Mouse (Mus musculus) heart, embryonic 15.5 days (tissue): ENCODE results near the gene Usp29. TPM values are rescaled to one million over a fixed set of nuclear protein-coding genes. Genes with fewer than 3 reads are reported as not detected.
A peak's percentile ranks its signal among the peaks of the same experiment; 100 is the strongest.

Source experiments
- ATAC-seq: fragments of 200-750 bp; cut with Nextera tagmentation; replicated peaks from 2 replicates; pipeline ENCODE4 v1.8.0; 2017; ENCODE audit warnings: low read depth, moderate TSS enrichment; ENCODE audit not compliant: insufficient number of reproducible peaks, insufficient read depth, low FRiP score
- H3K27ac ChIP-seq: fragments of 300-500 bp; sonication (generic); 2 replicates; pipeline ENCODE4 v1.5.1; 2015; ENCODE audit warnings: mild to moderate bottlenecking, inconsistent platforms
- H3K27me3 ChIP-seq: fragments of 300-500 bp; sonication (generic); 2 replicates; pipeline ENCODE4 v1.6.1; 2015; ENCODE audit warnings: inconsistent platforms
- H3K36me3 ChIP-seq: fragments of 300-500 bp; sonication (generic); 2 replicates; pipeline ENCODE4 v1.6.1; 2015; ENCODE audit warnings: mild to moderate bottlenecking, inconsistent platforms
- H3K4me1 ChIP-seq: fragments of 300-500 bp; sonication (generic); replicated peaks from 2 replicates; pipeline ENCODE4 v1.6.1; 2015; ENCODE audit warnings: inconsistent platforms
- H3K4me2 ChIP-seq: fragments of 300-500 bp; sonication (generic); 2 replicates; pipeline ENCODE4 v1.6.1; 2015; ENCODE audit warnings: inconsistent platforms, mild to moderate bottlenecking, moderate library complexity
- H3K4me3 ChIP-seq: fragments of 300-500 bp; sonication (generic); 2 replicates; pipeline ENCODE4 v1.5.1; 2015; ENCODE audit warnings: mild to moderate bottlenecking, inconsistent platforms
- H3K9ac ChIP-seq: fragments of 300-500 bp; sonication (generic); 2 replicates; pipeline ENCODE4 v1.6.1; 2015; ENCODE audit warnings: mild to moderate bottlenecking, inconsistent platforms
- H3K9me3 ChIP-seq: fragments of 300-500 bp; sonication (generic); replicated peaks from 2 replicates; pipeline ENCODE4 v1.6.1; 2016; ENCODE audit warnings: inconsistent platforms
- WGBS: fragments of 180-500 bp; shearing (Covaris S2); methylation state at CpG from one replicate; pipeline ENCODE4 v1.1.7; 2015; ENCODE audit warnings: mixed read lengths; 5-methylcytosine and 5-hydroxymethylcytosine counted together
- polyA plus RNA-seq: library from polyadenylated mRNA; unstranded; fragments of >200 nt; fragmentation: Nextera tagmentation; extraction: Ambion mirVana; gene quantifications from 2 replicates; pipeline ENCODE4 v1.2.1, GENCODE M21; 2015

Gene Usp29
- polyA plus RNA-seq, 1 experiment from 2014 or later, result 5.6 TPM

GRCm38 (mm10) chr7:6913439-6914380, 183.3 kb downstream of the Usp29 start:
- Histone ChIP-seq H3K9me3 (no peaks in the 10 kb centered on the region), H3K4me3 (peak overlapping the region; percentile 52), H3K27ac (peak overlapping the region; percentile 85), H3K36me3 (no peaks in the 10 kb centered on the region), H3K27me3 (no peaks in the 10 kb centered on the region), H3K4me2 (peak overlapping the region; percentile 77), H3K4me1 (peaks cover 37% of the 10 kb centered on the region), H3K9ac (peak overlapping the region; percentile 58)
- 9% methylated on average over 30 of the region's 30 CpGs for WGBS
- ATAC-seq, result peak; percentile 81

- peak overlapping the region; percentile 31; the same call in 1 of the 2 replicates for H3K27ac ChIP-seq
- H3K4me2 ChIP-seq, result no peak overlapping the region
- H3K27me3 ChIP-seq, result no peaks in the 10 kb centered on the region
These were observed 186.7 kb downstream of the Usp29 start for GRCm38 (mm10) chr7:6917126-6917525.

GRCm38 (mm10) chr7:6918267-6918666, 187.9 kb downstream of the Usp29 start:
- Histone ChIP-seq H3K27me3 (no peaks in the 10 kb centered on the region), H3K27ac (peak overlapping the region; percentile 31; the same call in 1 of the 2 replicates), H3K9ac (no peak overlapping the region), H3K4me1 (peaks cover 27% of the 10 kb centered on the region), H3K9me3 (no peaks in the 10 kb centered on the region), H3K4me2 (no peak overlapping the region), H3K4me3 (no peak overlapping the region), H3K36me3 (no peaks in the 10 kb centered on the region)
- WGBS, result 11% methylated on average over 10 of the region's 10 CpGs
- peak; percentile 59; the same call in 1 of the 2 replicates for ATAC-seq

More at GRCm38 (mm10) chr7:6917126-6917525, 186.7 kb downstream of the Usp29 start:
- Histone ChIP-seq H3K36me3 (no peaks in the 10 kb centered on the region), H3K9ac (no peak overlapping the region), H3K4me1 (peaks cover 27% of the 10 kb centered on the region), H3K9me3 (no peaks in the 10 kb centered on the region), H3K4me3 (no peak overlapping the region)
- ATAC-seq, result no peak
- 50% methylated on average over 5 of the region's 5 CpGs for WGBS

- peak; percentile 9 for ATAC-seq
- Histone ChIP-seq H3K4me1 (peaks cover 16% of the 10 kb centered on the region), H3K27ac (no peak overlapping the region), H3K36me3 (no peaks in the 10 kb centered on the region), H3K4me2 (no peak overlapping the region), H3K4me3 (no peak overlapping the region), H3K27me3 (no peaks in the 10 kb centered on the region), H3K9ac (no peak overlapping the region), H3K9me3 (no peaks in the 10 kb centered on the region)
- 80% methylated on average over 1 of the region's 1 CpGs for WGBS
These were observed 188.9 kb downstream of the Usp29 start for GRCm38 (mm10) chr7:6919131-6919870.

- H3K9me3 ChIP-seq, result no peaks in the 10 kb centered on the region
- no peak overlapping the region for H3K4me2 ChIP-seq
- no peaks in the 10 kb centered on the region for H3K4me1 ChIP-seq
- no peaks in the 10 kb centered on the region for H3K27me3 ChIP-seq
- no peak overlapping the region for H3K9ac ChIP-seq
- 92% methylated on average over 3 of the region's 3 CpGs for WGBS
- no peak overlapping the region for H3K4me3 ChIP-seq
- H3K36me3 ChIP-seq, result no peaks in the 10 kb centered on the region
- H3K27ac ChIP-seq, result no peak overlapping the region
- no peak for ATAC-seq
These were observed 193.1 kb downstream of the Usp29 start for GRCm38 (mm10) chr7:6923515-6923914.

- 69% methylated on average over 7 of the region's 7 CpGs for WGBS
- Histone ChIP-seq H3K9ac (no peak overlapping the region), H3K27me3 (no peaks in the 10 kb centered on the region), H3K4me1 (no peaks in the 10 kb centered on the region), H3K4me3 (no peak overlapping the region), H3K36me3 (no peaks in the 10 kb centered on the region), H3K27ac (no peak overlapping the region), H3K4me2 (no peak overlapping the region), H3K9me3 (no peaks in the 10 kb centered on the region)
- no peak for ATAC-seq
These were observed 195.8 kb downstream of the Usp29 start for GRCm38 (mm10) chr7:6925926-6926730.

GRCm38 (mm10) chr7:6926731-6926995, 196.3 kb downstream of the Usp29 start:
- no peaks in the 10 kb centered on the region for H3K36me3 ChIP-seq
- 87% methylated on average over 4 of the region's 4 CpGs for WGBS

GRCm38 (mm10) chr7:6929286-6929685, 198.9 kb downstream of the Usp29 start:
- Histone ChIP-seq H3K36me3 (no peaks in the 10 kb centered on the region), H3K9me3 (no peaks in the 10 kb centered on the region), H3K27ac (no peak overlapping the region), H3K9ac (no peak overlapping the region), H3K4me2 (no peak overlapping the region), H3K4me1 (no peaks in the 10 kb centered on the region), H3K27me3 (no peaks in the 10 kb centered on the region), H3K4me3 (no peak overlapping the region)
- WGBS, result 64% methylated on average over 2 of the region's 2 CpGs
- ATAC-seq, result no peak

More at GRCm38 (mm10) chr7:6926731-6926995, 196.3 kb downstream of the Usp29 start:
- Histone ChIP-seq H3K9ac (no peak overlapping the region), H3K4me2 (no peak overlapping the region), H3K27ac (no peak overlapping the region), H3K4me1 (no peaks in the 10 kb centered on the region), H3K4me3 (no peak overlapping the region), H3K27me3 (no peaks in the 10 kb centered on the region), H3K9me3 (no peaks in the 10 kb centered on the region)
- ATAC-seq, result no peak

GRCm38 (mm10) chr7:6934741-6935140, 204.4 kb downstream of the Usp29 start:
- WGBS, result 53% methylated on average over 5 of the region's 5 CpGs
- H3K27ac ChIP-seq, result no peak overlapping the region
- H3K9me3 ChIP-seq, result no peaks in the 10 kb centered on the region
- ATAC-seq, result no peak
- no peak overlapping the region for H3K9ac ChIP-seq
- H3K27me3 ChIP-seq, result no peaks in the 10 kb centered on the region
- 0 out of 2 replicates have a peak, but pooled peaks cover 2% of the 10 kb centered on the region for H3K4me1 ChIP-seq
- H3K4me2 ChIP-seq, result no peak overlapping the region
- H3K4me3 ChIP-seq, result no peak overlapping the region
- no peaks in the 10 kb centered on the region for H3K36me3 ChIP-seq

GRCm38 (mm10) chr7:6937040-6937439, 206.7 kb downstream of the Usp29 start:
- no peak for ATAC-seq

GRCm38 (mm10) chr7:6940761-6941231, 210.4 kb downstream of the Usp29 start:
- H3K27ac ChIP-seq, result no peak overlapping the region
- no peaks in the 10 kb centered on the region for H3K9me3 ChIP-seq
- H3K4me3 ChIP-seq, result peak overlapping the region; percentile 18; the same call in 1 of the 2 replicates
- no peak overlapping the region for H3K9ac ChIP-seq
- 22% methylated on average over 16 of the region's 16 CpGs for WGBS
- 0 out of 2 replicates have a peak, but pooled peaks cover 2% of the 10 kb centered on the region for H3K4me1 ChIP-seq
- no peak for ATAC-seq
- H3K4me2 ChIP-seq, result peak overlapping the region; percentile 44
- H3K27me3 ChIP-seq, result no peaks in the 10 kb centered on the region
- H3K36me3 ChIP-seq, result no peaks in the 10 kb centered on the region

More at GRCm38 (mm10) chr7:6937040-6937439, 206.7 kb downstream of the Usp29 start:
- Histone ChIP-seq H3K4me1 (0 out of 2 replicates have a peak, but pooled peaks cover 2% of the 10 kb centered on the region), H3K4me2 (no peak overlapping the region), H3K27me3 (no peaks in the 10 kb centered on the region), H3K4me3 (no peak overlapping the region), H3K9ac (no peak overlapping the region), H3K36me3 (no peaks in the 10 kb centered on the region), H3K27ac (no peak overlapping the region), H3K9me3 (no peaks in the 10 kb centered on the region)
- WGBS, result 36% methylated on average over 11 of the region's 11 CpGs
